Mouse (Mus musculus) cerebellum, adult 9-11 months (tissue): ENCODE results near the gene Esrrg.

Experiments used
- DNase-seq: peaks from one replicate; pipeline ENCODE4 v3.0.0; 2022

The Esrrg gene

DNA sequence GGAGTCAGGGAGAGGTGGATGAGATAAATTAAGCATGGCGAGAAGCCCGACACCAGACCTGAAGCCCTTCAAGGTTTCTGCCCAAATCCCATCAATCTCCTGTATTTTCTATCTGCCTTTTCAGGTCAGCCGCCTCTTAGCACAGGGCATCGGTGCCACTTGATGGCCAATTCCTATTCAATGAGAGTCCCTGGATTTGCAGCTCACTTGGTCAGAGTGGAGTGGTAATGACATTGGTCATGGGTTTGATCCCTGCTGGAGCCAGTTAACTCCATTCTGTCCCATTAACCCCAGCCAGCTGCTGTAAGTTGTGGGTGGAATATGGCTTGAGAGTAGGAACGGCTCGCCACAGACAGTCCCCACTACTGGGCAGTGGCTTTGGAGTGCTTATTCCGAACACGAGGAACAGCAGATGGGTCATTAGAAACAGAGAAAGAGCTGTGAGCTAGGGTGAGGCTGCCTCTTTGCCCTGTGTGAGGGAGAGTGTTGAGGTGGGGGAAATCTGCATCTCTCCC lies 101.9 kb downstream of the Esrrg start:
- DNase-seq, result no peak

DNA sequence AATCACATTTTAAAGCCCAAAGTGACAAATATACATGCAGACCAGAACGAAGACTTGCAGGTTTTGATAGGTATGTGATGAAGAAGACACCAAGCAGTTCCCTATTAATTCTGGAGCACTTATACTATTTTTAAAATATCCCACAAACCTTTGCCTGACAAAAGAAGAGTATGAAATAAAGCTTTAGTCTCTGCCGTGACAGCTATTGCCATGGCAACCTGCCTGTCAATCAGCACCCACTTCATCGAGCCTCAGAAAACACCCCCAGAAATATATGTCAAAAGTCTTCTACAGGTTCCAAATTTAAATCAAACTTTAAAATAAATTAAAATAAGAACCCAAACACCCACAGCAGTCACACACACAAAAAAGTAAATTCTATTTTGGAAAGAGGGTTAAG lies 112.4 kb downstream of the Esrrg start:
- no peak for DNase-seq

DNA sequence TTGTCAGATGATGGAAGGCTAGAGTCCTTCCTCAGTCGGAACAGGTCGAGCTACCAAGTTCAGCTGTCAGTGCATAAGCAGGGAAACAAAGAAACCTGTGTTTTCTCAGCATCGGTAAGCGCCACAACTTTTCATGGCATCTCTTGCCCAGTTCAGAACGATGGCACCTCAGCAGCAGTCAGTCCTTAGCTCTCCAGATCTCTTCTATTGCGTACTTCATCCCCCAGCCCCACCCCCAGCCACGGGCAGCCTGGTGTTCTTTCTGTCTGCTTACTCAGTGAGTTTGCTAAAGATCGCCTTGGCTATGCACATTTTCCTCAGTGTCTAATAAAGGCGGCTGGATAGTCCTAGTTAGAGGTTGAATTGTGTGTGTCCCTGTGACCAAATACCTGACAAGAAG lies 113.4 kb downstream of the Esrrg start:
- DNase-seq, result no peak

DNA sequence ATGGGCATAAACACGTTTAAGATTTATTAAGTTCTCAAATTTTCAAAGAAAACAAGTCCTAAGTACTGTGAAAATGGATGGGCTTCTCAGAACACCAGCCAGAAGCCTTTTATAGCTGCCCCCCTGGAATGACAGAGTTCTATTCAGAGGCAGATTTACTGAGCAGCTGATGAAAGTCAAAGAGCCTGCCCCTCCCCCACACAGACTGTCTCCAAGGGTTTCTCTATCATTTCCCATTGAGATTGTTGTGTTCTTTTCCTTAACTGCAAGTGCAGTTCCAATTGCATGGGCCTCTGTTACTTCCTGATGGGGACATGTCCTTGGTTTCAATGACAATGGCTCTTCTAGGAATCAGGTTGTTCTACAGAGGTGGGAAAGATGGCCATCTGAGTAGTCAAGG lies 116.1 kb downstream of the Esrrg start:
- no peak for DNase-seq

DNA sequence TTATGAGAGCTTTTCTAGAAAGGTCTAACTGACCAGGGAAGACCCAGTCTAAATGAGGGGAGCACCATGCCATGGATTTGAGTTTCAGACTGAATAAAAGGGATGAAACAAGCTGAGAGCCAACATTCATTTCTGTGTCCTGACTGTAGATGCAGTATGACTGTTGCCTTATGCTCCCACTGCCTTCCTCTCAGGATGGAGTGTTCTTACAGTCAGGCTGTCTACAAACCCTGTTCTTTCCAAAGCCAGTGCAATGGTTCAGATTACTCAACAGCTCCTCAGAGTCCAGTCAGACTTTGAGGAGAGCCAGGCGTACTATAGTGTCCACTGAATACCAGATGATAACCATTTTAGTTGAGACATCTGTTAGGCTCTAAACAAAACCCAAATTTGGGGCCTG lies 116.8 kb downstream of the Esrrg start:
- DNase-seq, result no peak

DNA sequence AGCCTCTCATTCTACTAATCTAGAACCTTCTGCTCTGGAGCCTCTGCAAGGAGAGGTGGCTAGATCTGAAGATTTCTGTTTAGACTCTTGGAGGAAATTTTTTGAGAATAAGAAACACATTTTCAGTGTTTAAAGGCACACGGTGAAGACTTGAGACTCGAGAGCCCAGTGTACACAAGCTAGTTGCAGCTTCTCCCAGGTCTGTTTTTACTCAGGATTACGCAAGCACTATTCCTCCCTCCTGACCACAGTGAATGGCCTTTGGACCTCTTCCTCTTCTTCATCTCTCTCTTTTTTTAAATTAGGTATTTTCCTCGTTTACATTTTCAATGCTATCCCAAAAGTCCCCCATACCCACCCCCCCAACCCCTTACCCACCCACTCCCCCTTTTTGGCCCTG lies 122.6 kb downstream of the Esrrg start:
- no peak for DNase-seq

DNA sequence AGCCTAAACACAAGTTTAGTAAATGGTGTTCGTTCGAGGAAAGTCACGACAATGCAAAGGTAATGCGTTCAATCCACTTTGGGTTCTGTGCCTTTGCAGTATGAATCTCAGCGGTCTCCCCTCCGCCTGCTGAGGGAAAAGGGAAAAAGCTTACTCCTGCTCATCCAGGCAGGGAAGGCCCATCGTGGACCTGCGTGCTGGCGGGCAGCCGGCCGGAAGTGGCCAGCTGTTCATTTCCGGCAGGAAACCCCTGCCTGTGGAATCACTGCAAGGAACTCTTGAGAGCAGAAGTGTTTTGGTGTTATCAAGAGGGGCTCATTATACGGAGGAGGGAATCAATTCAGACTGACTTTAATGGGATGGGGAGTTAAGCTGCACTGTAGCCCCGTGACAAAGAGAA lies 127.9 kb downstream of the Esrrg start:
- DNase-seq, result no peak

DNA sequence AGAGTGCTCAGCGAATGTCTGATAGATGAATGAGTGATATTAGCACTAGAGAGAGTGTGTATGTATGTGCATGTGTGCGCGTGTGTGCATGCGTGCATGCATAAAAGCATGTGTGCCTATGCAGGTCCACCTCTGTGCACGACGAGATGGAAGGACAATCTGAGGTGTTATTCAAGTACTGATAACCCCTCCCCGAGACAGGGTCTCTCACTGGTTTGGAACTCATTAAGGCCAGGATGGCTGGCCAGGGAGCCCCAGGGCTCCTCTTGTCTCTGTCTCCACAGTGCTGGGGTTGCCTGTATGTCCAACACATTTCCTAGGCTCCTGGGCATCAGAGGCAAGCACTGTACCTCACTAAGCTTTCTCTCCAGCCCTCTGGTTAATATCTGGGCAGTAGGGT lies 128.7 kb downstream of the Esrrg start:
- no peak for DNase-seq

DNA sequence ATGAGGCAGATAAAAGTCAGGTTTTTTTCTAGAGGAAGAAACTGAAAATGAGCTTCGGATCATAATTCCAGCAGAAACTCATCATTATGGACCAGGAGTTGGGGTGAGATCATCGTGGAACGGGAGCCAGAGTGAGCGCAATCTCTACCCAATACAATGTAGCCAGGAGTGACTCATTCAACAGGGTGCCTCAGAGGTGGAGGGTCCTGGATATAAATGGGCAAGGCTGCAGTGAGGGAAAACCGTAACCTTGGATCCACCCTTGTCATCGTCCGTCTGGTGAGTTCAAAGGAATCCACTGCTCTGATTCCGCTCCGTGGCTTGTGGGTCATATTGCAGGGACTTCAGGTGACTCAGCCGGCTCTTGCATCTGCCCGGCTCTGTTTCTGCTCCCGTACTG lies 131.9 kb downstream of the Esrrg start:
- DNase-seq, result no peak

DNA sequence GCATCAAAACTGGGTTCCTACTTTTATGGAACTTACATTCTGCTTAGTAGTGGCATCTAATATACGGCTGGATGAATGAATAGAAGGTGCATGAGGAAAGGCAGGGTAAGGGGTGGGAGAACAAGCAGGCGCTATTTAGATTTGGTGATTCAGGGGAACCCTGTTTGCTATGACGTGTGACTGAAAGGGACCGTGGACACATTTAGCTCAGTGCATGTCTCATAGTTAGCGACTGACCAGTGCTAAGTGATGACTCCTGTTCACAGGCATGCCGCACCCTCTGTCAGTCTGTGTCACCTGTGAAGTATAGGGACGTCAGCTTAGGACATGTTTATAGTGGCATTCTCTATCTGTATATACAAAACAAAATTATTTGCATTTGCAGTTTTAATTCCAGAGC lies 132.7 kb downstream of the Esrrg start:
- no peak for DNase-seq

DNA sequence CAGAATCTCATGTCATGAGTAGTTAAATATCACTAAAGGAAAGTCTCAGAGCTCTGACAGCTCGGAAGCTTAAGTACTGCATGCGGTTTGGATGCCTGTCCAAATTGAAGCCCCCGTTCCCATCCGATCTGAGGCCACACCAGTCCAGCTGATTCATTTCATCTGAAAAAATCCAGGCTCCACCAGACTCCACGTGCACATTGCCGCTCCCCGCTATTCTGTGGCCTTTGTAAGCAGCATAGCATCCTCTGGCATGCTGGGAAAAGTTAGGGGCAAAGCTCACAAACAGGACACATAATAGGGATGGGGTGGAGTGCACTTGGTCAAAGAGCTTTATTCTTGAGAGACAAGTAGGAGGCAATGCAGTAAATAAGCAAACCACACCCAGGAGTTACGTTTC lies 133.5 kb downstream of the Esrrg start:
- no peak for DNase-seq

DNA sequence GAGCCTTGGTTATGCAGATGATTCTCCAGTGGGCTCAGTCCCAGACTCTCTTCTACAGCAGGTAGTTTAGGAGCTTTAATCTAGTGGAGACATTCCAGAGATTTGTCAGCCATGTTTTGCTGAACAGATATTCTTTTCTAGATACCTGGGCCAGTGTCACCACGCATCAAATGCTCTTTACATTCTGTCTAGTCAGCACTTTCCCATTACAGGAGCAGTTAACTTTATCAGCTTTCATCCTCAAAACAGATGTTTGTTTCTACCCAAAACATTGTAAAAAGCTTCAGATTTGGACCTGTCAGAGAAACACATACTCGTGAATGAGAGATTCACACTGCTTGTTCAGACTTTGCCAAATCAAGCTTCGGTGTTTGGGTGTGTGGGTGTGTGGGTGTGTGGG lies 140.7 kb downstream of the Esrrg start:
- no peak for DNase-seq

DNA sequence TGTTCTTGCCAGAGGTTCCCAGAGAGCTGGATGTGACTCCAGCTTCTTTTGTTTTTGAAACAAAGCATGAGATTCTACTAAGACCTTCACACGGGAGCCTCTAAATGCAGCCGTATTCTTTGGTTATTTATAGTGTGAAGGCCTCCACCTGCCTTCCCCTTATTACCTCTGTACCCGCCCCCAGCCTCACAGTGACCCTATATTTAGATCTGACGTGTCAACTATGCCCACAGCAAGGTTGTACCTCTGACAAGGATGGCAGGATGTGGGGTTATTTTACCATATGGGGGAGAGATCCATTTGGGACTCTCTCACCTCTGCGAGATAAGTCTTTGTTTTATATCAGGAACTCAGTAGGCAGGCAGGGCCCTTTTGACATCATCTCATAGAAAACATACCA lies 141.3 kb downstream of the Esrrg start:
- DNase-seq, result no peak

DNA sequence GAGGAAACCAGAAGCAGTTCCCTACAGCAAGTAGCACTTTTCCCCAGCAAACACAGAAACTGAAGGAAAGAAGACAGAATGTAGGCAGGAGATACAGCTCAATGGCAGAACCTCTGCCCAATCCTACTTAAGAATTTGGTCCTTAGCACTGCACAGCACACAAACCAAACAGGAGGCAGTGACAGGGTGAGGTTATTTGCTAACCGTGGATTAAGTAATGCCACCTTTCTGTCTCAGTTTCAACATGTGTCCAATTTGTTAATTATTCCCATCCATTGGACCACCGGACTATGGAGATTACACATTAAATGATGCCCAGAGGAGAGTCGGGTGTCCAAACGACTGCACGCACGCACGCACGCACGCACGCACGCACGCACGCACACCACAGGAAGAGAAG lies 146.9 kb downstream of the Esrrg start:
- no peak for DNase-seq

DNA sequence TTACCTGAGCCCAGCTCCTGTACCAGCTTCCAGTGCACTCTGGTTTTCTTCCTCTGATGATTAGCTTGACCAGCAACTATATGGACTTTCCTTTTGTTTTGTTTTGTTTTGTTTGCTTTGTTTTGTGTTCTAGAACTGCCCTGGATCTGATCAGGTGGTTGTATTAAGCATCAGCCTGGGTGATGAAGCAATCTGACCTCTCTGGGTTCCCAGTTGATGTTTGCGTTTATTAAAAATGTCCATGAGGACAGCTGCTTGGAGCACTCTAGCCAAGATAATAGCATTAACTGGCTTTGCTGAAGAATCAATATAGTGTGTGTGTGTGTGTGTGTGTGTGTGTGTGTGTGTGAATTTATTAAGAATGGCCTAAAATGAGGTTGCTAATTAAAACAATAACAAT lies 149.4 kb downstream of the Esrrg start:
- DNase-seq, result no peak

DNA sequence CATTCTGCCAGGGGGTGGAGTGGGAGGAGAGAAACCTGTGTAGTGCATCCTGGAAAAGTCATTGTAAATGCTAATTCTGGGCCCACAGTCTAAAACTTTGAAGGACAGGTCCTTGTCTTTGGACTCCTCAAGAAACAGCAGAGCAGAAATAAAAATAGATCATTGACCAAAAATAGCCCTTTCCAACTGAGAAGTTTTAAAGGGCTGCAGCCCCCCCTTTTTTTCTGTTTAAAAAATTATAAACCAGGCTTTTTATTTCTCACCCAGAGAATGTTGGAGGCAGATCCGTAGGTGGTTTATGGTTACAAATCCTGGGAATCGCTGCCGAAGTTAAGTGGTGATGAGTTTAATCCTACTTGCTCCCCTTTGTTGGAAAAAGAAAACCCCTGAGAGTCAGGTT lies 150.0 kb downstream of the Esrrg start:
- no peak for DNase-seq

DNA sequence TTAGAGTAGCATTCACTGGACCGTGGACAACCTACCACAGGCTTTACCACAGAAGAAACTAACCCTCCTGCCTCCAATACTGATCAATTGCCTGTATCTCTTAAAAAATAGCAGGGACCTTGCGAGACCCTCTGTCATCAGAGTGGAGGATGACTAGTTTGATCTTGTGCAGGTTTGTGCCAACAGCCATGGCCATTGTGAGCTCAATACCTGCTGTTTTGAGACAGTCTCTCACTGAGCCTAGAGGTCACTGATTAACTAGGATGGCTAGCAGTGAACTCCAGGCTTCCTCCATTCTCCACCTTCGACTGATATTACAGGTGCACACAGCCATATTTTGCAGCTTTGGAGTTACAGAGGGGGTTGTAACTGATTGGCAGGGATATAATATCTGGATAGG lies 150.9 kb downstream of the Esrrg start:
- DNase-seq, result no peak

DNA sequence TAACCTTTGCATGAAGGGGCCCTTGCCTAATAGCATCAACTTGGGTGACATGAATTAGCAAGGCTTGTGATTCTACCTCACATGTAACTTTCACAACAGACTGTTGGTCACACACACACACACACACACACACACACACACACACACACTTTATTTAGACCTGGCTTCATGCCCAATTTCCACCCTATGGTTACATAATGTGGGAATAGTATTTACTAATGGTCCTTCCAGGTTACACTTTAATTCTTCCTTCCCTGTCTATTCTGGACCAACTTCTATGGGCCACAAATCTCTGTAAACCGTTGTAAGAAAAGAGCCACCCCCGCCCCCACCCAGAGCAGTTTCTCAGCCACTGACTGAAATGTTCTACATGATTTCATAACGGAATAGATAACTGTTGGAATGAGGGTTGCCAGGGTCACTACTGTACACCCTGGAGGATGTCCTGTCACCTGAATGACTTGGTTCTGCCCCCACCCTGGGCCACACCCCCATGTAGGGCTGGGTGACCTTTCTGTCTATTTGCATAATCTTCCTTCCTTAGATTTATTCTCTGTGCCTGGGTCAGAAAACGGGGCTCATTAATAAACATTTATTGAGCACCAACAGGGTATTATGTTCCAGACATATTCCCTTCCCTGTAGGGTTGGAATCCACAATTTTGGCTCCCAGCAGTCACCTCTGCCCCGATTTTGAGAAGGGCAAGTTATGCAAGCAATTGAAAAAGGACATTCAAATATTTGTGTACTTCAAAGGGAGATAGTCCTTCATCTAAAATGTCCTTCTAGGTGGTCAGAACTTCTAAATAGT lies 154.3 kb downstream of the Esrrg start:
- no peak for DNase-seq

DNA sequence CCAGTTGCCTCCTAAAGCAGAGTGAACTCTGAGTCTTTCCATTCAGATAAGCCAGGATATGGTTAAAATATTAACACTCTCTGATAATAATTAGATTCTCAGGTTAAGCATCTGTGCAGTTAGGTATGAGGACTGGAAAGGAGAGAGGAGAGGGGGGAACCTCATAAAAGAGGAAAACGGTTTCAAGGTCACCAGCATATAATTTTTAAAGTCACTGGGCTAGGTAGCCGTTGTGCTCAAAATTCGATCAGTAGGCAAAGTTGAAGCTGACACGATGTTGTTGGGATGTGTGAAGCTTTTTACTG lies 154.8 kb downstream of the Esrrg start:
- DNase-seq, result no peak

DNA sequence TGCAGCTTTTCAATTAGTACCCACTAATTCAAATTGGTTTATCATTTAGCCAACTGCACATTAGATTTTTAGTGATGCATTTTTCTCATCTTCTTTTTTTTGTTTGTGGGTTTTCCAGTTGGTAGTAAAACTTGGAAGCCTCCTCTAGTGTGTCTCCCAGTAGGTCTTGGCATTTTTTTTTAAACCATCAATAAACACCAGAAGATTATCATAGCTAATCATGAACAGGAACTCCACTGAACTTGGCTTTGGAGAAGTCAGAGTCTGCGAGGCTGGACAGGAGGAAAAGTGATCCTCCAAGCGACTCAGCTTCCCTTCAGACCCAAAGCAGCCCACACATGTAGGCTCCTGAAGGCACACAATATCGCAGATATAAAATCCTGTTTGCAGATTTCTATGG lies 155.2 kb downstream of the Esrrg start:
- DNase-seq, result no peak

DNA sequence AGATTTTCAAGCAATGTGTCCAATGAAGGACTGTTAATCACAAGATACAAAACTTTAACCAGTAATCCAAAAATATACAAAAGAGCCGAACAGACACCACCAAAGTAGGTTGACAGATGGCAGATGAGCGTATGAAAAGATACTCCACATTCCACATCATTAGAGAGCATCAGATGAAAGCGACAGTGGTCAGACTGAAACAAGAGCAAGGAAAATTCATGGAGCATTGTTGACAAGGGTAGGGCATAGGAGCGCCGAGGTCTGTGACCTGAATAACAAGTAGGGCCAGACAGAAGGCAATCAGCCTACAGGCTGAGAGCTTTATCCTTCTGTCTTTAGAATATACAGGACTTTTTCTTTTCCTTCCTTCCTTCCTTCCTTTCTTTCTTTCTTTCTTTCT lies 157.0 kb downstream of the Esrrg start:
- no peak for DNase-seq

DNA sequence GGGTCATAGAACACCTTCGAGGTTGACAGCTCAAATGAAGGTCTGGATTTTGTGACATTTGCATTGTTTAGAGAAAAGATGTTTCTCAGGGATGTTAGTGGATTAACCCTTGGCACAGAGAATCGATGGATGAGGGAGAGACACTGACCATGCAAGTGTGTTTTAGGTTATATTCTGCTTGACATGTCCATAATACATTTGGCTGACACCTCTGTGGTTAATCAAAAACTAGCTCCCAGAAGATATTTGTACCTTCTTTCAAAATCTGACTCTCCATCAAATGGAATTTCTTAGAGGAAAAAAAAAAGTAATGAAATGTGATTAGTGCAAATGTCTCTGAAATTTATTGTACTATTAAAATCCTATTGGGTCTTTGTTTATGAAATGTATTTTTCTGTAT lies 158.8 kb downstream of the Esrrg start:
- DNase-seq, result no peak

DNA sequence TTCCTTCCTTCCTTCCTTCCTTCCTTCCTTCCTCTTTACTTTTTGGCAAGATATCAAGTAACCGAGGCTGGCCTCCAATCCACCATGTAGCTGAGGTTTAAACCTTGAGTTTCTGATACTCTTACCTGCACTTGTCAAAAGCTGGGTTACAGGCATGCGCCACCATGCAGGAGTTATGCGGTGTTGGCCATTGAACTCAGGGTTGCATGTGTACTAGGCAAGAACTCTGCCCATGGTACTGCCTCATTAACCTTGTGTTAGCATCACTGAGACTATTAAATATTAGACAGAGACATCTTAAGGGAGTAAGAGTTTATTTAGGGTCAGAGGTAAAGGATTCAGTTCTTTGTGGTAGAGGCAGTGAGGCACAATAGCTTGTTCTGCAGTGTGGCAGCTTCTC lies 161.6 kb downstream of the Esrrg start:
- DNase-seq, result no peak

DNA sequence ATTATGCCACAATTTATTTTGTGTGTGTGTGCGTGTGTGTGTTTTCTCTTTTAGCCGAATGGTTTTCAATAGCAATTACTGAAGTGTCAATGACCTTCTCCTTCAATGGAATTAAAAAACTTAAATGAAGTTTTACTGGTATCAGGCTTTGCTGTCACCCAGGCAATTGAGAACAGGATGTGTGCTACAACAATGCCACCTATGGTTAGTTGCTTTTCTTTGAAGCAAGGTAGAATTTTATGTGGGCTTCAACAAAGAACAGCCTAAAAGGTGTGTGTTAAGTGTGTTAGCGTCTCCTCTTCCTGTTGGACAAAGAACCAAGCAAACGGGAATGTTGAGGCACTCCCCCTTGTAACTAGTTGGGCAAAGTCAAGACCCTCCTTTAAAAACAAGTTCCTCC lies 162.5 kb downstream of the Esrrg start:
- DNase-seq, result no peak

DNA sequence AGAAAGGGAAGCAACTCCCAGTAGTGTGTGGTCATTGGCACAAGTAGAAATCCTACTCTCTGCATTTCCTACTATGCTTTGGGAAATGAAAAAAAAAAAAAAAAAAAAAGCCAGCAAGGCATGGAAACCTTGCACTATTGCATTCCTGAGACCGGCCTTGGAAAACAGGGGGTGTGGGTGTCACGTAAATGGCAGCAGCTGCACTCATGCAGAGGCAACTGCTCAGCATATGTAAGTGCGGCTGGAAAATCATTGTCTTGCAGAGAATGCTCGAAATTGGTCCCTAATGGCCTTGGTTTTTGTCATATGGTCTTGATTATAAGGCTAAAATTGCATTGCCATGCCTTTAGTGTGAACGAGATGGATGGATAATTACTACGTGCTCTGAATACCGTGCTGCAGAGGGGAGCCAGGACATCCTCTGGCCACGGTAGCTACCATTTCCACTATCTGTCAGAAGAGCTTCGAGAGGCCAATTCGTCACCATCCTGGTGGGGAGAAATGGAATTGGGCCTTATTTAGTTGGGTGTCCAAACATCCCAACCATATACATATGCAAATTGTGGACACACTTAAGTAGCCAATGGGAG lies 171.1 kb downstream of the Esrrg start:
- no peak for DNase-seq
